Mouse (Mus musculus) right cerebral cortex, postnatal 14 days (tissue): ENCODE results near the gene Tmem102.

Experiments
- DNase-seq: peaks from one replicate; pipeline ENCODE4 v3.0.0; 2022

Tmem102 gene

DNA sequence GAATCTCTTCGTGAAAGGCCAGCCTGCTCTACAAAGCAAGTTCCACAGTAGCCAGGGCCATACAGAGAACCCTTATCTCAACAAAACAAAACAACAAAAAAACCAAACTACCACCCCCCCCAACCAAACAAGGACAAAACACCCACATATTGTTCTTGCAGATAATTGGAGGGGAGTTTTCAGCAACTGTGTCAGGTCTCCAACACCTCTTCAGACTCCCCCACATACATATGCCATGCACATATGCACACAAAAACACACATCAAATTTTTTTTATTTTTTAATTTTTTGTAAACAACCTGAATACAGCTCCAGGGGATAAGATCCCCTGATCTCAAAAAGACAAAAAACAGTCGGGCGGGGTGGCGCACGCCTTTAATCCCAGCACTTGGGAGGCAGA, 51.2 kb downstream of the Tmem102 start:
- DNase-seq, result no peak
